Mouse (Mus musculus) layer of hippocampus, postnatal 10 days (tissue): ENCODE results near the gene Kdm1b. TPM values are rescaled to one million over a fixed set of nuclear protein-coding genes. Genes with fewer than 3 reads are reported as not detected.

ENCODE experiments used
- DNase-seq, 2 experiments: peaks; one replicate each; pipeline ENCODE4 v3.0.0; 2021; ENCODE audit warnings: low spot score in 2 of 2
- total RNA-seq, 2 experiments: library from RNA; stranded (reverse); gene quantifications; 2 replicates each; pipeline ENCODE4 v1.2.3; 2021

The Kdm1b gene
- total RNA-seq, 2 experiments from 2014 or later = 13.9 to 14.4 TPM

DNA sequence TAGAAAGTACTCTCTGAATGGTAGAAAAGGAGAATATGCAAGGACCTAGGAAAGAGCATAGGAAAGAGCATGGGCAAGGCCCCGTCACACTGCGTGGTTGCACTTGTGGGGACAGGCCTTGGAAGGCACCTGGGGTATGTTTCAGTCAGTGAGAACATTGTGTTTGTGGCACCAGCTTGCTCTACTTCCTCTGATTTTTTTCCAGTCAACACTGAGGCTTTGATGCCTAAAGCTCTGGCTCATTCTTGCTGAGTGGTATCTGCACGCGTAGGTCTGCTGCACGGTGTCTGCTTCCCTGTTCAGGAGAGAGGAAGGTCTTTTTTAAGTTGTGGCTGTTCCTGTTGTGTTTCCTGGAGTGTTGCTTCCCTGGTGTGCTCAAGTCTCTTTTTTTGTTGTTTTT, 13.5 kb downstream of the Kdm1b start:
- DNase-seq = no peak

DNA sequence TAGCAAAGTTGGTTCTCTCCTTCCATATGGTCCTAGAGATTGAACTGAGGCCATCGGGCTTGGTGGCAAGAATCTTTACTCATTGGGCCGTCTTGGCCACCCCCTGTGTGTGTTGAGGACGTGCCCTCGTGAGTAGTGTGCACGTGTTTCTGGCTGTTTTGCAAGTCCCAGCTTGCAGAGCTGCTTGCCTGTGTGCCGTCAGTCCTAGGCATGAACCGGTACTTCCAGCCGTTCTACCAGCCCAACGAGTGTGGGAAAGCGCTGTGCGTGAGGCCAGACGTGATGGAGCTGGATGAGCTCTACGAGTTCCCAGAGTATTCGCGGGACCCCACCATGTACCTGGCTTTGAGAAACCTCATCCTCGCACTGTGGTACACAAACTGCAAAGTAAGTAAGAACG, 19.5 kb downstream of the Kdm1b start:
- DNase-seq = no peak

DNA sequence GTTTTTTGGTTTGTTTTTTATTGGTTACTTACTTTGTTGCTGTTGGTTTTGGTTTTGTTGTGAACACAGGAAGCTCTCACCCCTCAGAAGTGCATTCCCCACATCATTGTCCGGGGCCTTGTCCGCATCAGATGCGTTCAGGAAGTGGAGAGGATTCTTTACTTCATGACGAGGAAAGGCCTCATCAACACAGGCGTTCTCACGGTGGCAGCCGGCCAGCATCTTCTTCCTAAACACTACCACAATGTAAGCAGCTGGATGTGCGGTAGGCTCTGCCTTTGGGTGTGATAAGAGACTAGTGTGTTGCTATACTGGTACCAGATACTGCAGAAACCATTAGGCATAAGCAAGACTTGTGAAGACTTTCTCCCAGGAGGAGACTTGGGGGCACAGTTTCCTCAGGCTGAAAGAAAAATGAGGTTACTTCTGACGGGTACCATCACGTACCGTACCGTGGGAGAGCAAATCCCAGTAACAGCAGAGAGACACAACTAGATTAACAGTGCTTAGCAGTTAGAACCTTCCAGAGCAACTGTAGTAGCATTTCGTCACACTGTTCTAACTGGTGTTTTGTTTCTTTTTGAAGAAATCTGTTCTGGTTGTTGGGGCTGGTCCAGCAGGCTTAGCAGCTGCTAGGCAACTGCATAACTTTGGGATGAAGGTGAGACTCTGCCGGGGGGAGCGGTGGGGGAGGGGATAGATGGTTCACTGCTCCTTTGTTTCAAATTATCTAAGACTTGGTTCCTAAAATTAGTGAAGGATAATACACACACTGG, 20.9 kb downstream of the Kdm1b start:
- DNase-seq = no peak

DNA sequence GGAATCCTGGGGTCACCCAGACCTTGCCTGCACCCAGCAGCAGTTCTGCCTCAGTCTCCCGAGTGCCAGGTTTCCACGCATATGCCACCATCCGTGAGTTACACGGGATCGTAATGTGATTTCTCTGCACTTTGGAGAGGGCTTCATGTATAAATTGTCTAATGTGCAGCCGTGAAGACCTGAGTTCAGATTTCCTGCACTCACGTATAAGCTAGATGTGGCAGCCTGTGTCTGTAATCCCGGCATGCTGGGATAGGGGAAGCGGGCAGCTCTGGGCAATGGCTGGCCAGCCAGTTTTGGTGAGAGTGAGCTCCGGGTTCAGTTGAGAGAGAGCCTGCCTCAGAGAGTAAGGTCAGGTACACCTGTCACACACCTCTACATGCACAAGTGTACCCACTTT, 23.2 kb downstream of the Kdm1b start:
- no peak for DNase-seq

DNA sequence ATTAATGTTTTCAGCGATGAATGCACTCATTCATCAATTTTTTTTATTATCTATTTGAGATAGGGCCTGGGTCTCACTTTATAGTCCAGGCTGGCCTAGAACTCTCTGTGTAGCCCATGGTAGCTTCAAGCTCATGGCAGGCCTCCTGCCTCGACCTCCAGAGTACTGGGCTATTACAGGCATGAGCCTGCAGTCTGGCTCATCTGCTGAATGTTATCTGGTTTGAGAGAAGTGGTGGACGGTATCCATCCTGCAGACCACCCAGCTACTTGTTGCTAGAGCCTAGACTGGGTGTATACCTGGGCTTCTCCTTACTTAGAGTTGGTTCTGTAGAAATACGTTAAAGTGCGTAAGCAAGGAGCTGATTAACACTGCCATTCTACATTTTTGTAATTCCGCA, 23.7 kb downstream of the Kdm1b start:
- DNase-seq = no peak

DNA sequence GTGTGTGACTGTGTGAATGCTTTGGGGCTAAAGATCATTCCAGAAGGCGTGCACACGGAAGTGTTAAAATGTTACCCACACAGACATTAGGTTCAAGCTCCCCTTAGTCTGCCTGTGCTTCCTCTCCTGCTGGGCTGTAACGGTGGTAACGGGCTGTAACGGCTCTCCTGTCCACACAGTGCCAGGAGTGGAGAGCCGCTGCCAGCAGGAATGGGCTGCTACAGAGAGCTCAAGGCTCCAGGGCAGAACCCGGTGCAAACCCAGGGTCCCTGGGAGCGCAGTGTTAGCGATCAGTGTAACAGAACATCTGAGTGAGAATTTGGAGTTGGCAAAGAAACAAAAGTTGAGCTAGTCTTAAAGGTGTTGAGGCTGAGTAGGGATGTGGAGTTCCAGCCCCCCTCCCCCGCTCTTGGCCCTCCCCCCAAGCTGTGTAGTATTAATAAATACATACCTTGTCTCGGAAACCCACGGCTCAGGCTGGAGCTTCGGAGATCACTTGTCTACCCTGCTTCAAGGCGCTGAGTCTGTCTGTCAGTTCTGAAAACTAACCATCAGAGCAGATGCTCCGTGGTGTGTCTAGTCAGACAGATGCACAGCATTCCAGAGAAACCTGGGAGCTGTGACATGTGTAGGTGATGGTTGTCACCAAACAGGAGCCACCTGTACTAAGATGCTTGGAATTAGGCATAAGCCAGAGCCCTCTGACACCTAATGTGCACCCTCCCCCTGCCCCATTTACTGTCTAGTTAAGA, 27.2 kb downstream of the Kdm1b start:
- DNase-seq = no peak

DNA sequence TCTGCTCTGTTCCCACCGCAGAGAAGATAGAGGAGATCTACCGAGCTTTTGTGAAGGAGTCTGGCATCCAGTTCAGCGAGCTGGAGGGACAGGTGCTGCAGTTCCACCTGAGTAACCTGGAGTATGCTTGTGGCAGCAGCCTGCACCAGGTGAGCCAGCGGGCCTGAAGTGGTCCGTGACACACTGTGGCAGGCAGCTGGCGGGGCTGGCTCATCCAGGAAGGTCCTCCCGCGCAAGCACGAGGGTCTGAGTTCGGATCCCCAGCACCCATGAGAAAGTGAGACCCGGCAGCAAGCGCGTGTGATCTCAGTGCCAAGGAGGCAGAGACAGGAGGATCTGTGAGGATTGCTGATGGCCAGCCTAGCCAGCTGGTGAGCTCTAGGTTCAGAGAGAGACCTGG, 28.6 kb downstream of the Kdm1b start:
- DNase-seq = no peak

DNA sequence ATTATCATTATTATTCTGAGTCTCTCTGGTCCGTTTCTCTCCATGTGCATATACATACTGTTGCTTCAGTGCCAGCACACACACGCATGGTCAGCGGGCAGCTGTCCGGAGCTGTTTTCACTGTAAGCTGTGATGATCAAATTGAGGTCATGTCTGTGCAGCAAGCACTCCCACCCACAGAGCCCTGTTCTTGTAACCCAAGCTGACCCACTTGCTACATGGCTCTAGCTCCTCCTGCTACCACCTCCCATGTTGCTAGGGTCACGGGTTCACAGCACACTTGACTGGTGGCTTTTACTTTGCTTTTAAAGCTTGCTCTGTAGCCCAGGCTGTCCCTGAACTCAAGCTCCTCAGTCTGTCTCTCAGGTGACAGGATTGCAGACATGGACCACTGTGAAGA, 29.2 kb downstream of the Kdm1b start:
- DNase-seq = no peak

DNA sequence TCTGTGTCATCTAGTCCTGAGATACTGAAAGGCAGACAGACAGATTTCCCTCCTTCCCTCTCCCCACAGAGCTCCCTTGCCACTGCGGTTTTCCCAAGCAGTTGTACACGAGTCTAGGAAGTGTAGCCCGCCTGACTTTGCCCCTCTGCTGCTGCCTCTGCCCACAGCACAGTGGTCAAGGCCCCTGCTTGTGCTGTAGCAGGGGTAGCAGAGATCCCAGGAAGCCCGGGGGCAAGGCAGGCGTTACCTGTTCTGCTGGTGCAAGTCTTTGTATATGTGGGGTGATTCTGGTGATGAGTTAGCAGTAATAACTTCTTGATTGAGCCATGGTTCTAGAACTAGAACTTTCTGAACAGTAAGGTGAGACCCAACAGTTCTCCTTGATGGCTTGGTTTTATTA, 32.9 kb downstream of the Kdm1b start:
- no peak for DNase-seq

DNA sequence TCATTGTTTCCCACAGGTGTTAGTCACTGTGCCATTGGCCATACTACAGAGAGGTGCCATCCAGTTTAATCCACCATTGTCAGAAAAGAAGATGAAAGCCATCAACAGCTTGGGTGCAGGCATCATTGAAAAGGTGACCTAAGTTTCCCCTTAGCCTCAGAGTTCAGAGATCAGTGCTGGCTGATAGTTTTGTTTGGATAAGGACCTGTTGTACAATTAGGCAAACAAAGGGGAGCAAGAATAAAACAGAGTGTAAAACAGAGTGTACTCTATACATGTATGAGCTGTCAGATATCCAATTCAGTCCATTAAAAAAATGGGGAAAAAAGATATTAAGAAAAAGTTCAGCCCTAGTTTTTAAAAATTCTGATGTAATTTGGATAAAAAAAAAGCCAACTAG, 34.1 kb downstream of the Kdm1b start:
- no peak for DNase-seq

DNA sequence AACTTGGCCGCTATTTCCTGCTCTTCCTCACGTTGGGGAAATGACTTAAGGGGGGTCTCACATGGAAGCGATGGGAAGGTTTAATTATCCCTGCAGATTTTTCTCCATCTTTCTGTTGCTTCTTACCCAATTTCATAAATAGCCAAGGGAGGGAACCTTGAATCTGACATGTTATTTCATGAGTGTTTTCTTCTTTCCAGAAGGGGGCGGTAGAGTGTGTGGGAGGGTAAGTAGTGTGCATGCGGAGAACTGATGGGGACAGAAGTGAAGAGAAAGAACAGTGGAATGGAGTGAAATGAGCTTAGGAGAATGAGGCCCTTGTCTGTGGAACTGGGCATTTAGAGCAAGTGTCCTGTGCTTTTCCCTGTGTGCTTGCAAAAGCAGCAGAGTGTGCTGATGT, 35.5 kb downstream of the Kdm1b start:
- no peak for DNase-seq

DNA sequence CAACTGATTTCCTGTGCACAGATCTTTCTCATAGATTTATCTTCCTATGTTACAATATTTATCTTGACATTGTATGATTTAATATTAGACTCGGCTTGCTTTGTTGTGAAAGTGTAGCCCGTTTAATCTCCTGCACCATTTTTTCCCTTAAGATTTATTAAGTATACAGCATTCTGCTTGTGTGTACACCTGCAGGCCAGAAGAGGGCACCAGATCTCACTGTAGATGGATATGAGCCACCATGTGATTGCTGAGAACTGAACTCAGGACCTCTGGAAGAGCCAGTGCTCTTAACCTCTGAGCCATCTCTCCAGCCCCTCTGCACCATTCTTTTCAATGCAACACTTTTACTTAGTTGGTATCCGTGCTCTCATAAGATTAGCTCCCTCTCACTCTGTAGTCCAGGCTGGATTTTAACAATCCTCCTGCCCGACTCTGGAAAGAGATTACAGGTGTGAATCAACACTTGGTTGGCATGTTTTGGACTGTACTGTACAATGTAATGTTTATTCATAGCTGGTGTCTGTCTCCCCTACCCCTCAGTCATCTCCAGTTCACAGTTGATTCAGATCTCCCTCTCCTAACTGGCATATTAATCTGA, 37.7 kb downstream of the Kdm1b start:
- DNase-seq = no peak

DNA sequence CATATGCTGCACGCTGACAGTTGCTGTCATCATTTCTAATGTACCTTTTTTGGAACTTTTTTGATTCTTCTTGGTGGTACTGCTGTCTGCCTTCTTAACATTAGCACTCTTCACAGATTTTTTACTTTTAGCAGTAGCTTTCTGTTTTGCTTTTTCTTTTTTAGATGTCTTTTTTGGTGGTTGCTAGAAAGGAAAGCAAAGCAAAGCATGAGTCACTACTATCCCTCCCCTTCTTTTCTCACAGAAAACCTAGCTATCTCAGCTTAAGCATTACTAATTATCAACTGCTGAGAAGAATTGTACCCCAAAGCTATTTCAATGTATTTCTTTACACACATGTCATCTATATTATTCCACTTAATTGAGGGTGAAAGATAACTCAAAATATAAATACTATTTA, 45.1 kb downstream of the Kdm1b start:
- DNase-seq = no peak

DNA sequence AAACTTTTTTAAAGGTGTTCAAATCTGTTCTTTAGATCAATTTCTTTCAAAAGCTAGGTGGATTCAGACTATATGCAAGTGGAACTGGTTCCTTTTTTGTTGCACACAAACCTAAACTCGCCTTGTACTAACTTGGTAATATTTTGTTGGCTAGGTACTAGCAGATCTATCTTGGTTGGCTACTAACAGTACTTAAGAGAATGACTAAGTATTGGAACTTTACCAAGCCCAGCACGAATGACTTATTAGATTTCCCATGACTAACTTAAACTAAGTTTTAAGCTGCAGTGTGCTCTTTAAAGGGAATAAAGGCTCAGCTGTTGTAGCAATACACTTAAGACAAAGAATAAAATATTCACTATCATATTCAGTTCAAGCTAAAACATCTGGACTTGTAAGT, 46.0 kb downstream of the Kdm1b start:
- no peak for DNase-seq

DNA sequence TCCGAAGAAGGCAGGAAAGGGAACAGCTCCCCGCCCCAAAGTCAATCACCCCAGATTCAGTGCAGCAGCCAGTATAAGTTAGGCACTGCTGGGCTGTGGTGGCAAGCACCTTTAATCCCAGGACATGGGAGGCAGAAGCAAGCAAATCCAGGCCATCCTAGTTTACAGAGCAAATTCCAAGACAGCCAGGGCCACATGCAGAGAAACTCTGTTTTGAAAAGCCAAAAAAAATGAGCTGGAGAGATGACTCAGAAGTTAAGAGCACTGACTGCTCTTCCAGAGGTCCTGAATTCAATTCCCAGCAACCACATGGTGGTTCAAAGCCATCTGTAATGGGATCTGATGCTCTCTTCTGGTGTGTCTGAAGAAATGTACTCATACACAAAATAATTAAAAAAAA, 50.5 kb downstream of the Kdm1b start:
- no peak for DNase-seq

DNA sequence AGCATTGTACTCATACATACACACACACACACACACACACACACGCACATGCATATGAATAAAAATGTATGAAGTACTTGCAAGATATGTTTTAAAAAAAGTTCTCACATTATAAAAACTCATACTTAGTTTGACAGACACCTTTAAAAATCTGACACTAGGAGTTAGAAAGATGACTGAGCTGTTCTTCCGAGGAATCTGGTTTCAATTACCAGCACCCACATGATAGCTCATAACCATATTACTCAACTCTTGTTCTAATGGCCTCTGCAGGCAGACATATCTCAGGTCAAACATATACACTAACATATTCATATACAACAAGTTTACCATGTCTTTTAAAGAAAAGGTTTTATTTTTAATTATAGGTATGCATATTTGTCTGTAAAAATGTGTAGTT, 53.3 kb downstream of the Kdm1b start:
- DNase-seq = no peak

DNA sequence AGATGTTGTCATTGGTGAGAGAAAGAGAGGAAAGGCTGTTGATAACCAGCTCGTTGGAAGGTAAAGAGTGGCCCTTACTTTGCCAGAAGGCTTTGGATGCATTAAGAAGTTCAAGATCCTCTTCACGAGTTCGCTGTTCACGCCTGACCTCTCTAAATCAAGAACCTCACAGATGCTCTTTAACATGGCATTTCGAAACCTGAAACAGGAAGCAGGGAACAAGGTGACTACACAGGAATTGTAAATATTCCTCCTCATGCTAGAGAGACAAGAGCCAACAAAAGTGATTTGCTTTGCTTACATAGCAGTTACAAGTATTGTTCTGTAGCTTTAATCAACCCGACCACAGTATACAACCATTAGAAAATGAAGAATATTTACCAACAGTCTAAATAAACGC, 56.0 kb downstream of the Kdm1b start:
- no peak for DNase-seq

DNA sequence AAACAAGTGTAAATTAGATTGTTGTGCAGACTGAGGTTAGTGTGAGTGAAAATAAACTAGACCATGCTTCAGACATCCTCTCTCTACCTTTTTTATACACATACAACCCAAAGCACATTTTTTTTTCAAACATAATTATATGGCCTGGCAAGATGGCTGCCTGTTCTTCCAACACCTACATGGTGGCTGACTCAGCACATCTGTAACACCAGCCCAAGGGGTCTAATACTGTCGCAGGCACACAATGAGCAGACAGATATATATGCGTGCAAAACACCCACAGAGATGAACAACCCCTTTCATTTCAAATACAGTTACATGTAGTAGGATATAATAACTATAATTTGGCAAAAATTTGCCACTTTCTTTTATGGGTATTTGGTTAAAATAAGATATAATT, 57.3 kb downstream of the Kdm1b start:
- DNase-seq = no peak

DNA sequence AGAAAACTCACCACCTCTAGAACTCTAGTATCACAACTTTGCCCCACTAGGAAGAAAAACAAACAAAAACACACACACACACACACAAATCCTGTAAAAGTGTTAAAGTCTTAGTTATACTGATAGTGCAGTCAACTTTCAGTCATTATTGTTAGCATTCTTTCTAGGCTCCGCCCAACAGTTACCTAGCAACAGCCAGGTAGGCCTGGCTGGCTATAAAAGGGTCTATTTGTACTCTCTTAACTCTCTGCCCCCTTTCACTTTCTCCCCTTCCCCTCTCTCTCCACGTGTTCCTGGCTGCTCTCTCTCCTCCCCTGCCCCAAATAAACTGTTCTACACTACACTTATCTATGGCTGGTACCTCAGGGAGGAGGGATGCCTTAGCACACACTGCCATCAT, 60.8 kb downstream of the Kdm1b start:
- DNase-seq = no peak

DNA sequence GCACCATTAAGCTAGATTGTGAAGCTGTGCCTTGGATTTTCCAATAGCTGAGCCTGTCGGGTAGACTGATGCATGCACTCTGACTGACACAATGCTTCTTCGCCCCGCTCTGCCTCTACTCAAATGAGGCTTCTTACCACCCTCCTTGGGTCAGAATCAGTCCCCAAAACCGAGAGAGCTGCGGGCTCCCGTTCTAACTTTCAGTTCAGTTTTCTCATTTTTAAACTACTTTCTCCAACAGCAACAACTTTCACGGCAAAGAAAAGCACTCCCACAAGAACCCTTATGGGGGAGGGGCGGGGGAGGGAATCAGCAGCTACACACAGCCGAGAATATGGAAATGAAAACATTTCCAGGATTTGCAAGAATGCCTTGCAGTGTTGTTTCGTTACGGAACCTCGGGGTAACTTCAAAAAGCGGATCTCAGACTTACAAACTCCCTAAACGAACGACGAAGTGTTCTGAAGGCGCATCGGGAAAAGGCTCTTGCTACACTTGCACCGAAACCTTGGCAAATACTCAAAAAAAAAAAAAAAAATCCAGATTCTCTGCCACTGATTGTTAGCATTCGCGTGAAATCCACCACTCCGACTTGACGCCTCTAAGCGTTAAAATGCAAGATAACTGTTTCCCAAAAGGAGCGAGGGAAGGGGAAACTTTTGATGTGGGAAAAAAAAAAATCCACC, 61.7 kb downstream of the Kdm1b start:
- peak; percentile 15 to 22 for DNase-seq

DNA sequence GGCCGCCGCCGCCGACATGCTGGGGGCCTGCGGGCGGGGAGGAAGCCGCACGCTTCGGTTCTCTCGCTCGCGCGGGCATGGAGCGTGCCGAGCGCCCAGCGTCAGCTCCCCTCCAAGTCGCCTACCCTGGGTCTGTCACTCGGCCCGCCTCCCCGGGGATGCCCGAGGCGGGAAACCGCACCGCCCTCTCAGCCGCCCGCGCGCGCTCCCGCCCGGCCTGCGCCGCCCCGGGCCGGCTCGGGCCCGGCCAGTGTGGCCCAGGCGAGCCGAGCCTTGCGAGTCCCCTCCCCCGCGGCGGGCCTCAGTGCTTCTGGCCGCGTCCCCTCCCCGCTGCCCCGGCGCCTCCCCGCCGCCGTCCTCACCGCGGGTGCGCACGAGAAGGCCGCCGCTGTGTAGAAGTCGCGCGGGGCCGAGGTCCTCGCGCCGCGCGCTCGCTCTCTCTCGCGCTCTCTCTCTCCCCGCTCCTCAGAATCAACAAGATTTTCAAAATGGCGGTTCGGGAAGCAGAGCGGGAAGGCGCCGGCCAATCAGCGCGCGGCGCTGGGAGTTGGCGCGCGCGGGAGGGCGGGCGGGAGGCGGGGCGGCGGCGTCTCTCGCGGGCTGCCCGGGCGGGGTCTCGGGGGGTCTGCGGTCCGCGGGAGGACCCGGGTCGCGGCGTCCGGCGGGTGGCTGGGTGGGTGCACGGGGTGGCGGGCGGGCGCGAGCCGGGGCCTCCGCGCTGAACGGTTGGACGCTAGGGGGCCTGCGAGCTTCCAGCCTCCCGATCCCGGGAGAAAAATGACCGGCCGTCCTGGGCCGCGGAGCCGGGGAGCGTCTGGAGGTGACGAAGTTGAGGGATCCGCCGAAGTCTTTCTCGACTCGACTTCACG, 62.6 kb downstream of the Kdm1b start, which contains the start of gene Dek:
TSS of gene Dek (minus strand) at position 491 of the 869 bp plus-strand sequence.
- DNase-seq = peak; percentile 81 to 86
